Mouse (Mus musculus) embryonic facial prominence, embryonic 13.5 days (tissue): Measurements from ENCODE around the gene Gtf2h4. TPM values are rescaled to one million over a fixed set of nuclear protein-coding genes. Genes with fewer than 3 reads are reported as not detected.

Experiments
- ATAC-seq: fragments of 200-750 bp; cut with Nextera tagmentation; 2 replicates; pipeline ENCODE4 v1.8.0; 2017; ENCODE audit warnings: low read depth; ENCODE audit not compliant: insufficient number of reproducible peaks, insufficient read depth, low FRiP score, low TSS enrichment
- H3K27ac ChIP-seq: fragments of 300-500 bp; sonication (generic); 2 replicates; pipeline ENCODE4 v1.5.1; 2015; ENCODE audit warnings: moderate library complexity, mild to moderate bottlenecking, inconsistent platforms
- H3K27me3 ChIP-seq: fragments of 300-500 bp; sonication (generic); 2 replicates; pipeline ENCODE4 v1.6.1; 2015; ENCODE audit warnings: mild to moderate bottlenecking, inconsistent platforms
- H3K36me3 ChIP-seq: fragments of 300-500 bp; sonication (generic); 2 replicates; pipeline ENCODE4 v1.6.1; 2015; ENCODE audit warnings: mild to moderate bottlenecking, inconsistent platforms
- H3K4me1 ChIP-seq: fragments of 300-500 bp; sonication (generic); 2 replicates; pipeline ENCODE4 v1.6.1; 2015; ENCODE audit warnings: inconsistent platforms
- H3K4me2 ChIP-seq: fragments of 300-500 bp; sonication (generic); 2 replicates; pipeline ENCODE4 v1.6.1; 2015; ENCODE audit warnings: moderate library complexity, mild to moderate bottlenecking, inconsistent platforms
- H3K4me3 ChIP-seq: fragments of 300-500 bp; sonication (generic); 2 replicates; pipeline ENCODE4 v1.5.1; 2015; ENCODE audit warnings: mild to moderate bottlenecking, inconsistent platforms
- H3K9ac ChIP-seq: fragments of 300-500 bp; sonication (generic); 2 replicates; pipeline ENCODE4 v1.6.1; 2015; ENCODE audit warnings: mild to moderate bottlenecking, inconsistent platforms
- H3K9me3 ChIP-seq: fragments of 300-500 bp; sonication (generic); 2 replicates; pipeline ENCODE4 v1.6.1; 2016; ENCODE audit warnings: inconsistent platforms
- WGBS: fragments of 180-500 bp; shearing (Covaris S2); methylation state at CpG from one replicate; pipeline ENCODE4 v1.1.7; 2015; ENCODE audit warnings: mixed read lengths; 5-methylcytosine and 5-hydroxymethylcytosine counted together
- polyA plus RNA-seq: library from polyadenylated mRNA; unstranded; fragments of >200 nt; fragmentation: Nextera tagmentation; extraction: Ambion mirVana; gene quantifications from 2 replicates; pipeline ENCODE4 v1.2.1, GENCODE M21; 2015

The Gtf2h4 gene
- polyA plus RNA-seq, 1 experiment from 2014 or later = 48.6 TPM

DNA sequence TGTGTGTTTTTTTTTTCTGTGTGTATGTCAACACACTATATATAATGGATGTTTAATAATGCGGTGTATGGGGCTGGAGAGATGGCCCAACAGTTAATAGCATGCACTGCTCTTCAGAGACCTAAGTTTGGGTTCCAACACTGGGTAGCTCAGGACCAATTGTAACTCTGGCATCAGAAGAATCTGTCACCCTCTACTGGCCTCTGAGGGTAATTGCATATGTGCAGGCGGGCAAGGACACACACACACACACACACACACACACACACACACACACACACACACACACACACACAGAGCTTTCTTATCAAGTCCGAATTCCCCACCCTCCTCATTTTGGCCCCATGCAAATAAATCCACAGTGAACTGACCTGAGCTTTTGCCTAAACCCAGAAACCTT lies 38.3 kb downstream of the Gtf2h4 start:
- H3K4me1 ChIP-seq = peaks cover 11% of the 10 kb centered on the region; the same call in 1 of the 2 replicates
- H3K9me3 ChIP-seq = no peaks in the 10 kb centered on the region
- H3K27ac ChIP-seq = no peak overlapping the region
- no peak for ATAC-seq
- H3K36me3 ChIP-seq = no peaks in the 10 kb centered on the region
- H3K4me3 ChIP-seq = no peak overlapping the region
- no peaks in the 10 kb centered on the region; the same call in 1 of the 2 replicates for H3K27me3 ChIP-seq
- WGBS = 88% methylated on average over 3 of the region's 3 CpGs
- no peak overlapping the region for H3K9ac ChIP-seq
- H3K4me2 ChIP-seq = no peak overlapping the region; the same call in 1 of the 2 replicates

DNA sequence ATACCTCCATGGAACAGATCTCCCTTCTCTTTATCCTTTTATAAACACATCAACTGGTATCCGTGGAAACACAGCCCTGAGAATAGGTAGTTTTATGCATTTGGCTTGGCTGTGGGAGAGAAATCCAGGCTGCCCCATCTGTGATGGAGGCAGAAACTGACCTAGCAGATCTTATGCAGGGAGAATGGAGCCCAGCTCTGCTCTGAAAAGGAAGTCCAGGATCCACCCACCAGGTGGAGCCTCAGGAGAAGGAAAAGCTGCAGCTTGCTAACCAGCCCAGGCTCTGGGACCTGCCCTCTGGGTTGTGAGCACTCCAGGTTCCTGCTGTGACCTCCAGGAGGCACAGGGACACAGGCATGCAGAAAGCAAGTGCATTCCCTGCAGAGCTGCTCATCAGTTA lies 39.5 kb downstream of the Gtf2h4 start:
- Histone ChIP-seq H3K9me3 (no peaks in the 10 kb centered on the region), H3K27me3 (no peaks in the 10 kb centered on the region; the same call in 1 of the 2 replicates), H3K27ac (no peak overlapping the region), H3K4me2 (no peak overlapping the region), H3K36me3 (no peaks in the 10 kb centered on the region), H3K4me3 (no peak overlapping the region), H3K9ac (no peak overlapping the region), H3K4me1 (peaks cover 6% of the 10 kb centered on the region; the same call in 1 of the 2 replicates)
- ATAC-seq = no peak
- 11% methylated on average over 1 of the region's 1 CpGs for WGBS

DNA sequence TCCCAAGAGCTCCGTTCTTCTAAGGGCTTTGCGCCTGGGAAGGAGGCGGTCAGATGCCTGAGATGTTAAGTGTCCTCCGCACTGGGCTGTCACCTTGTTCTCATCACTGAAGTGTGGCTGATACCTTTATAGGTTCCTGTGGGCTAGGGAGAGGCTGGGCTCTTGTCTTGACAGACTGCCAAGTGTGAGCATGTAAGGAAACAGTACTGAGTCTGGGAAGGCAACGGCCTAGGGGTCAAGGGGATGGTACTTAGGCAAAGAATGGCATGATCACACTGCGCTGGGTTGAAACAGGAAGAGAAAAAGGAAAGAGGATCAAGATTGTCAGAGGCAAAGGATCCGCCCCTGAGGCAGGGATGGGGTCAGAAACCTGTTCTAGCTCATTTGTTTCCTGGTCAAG lies 47.0 kb downstream of the Gtf2h4 start, which contains the start of gene Gm9573:
TSS of gene Gm9573 (minus strand) at position 101 of the 400 bp plus-strand sequence.
- Histone ChIP-seq H3K9ac (no peak within 1 kb of the TSS), H3K36me3 (no peaks in the 10 kb centered on the region), H3K4me2 (no peak within 1 kb of the TSS), H3K27me3 (no peaks in the 10 kb centered on the region), H3K9me3 (no peaks in the 10 kb centered on the region), H3K27ac (no peak within 1 kb of the TSS), H3K4me3 (no peak within 1 kb of the TSS), H3K4me1 (no peaks in the 10 kb centered on the region)
- 80% methylated on average over 7 of the region's 7 CpGs for WGBS
- ATAC-seq = no peak

Other genes starting within 250 kb of the Gtf2h4 start
- 0.28 and 0.55 TPM in 2 replicates for gene H2-Q6, start 248.9 kb downstream of the Gtf2h4 start, polyA plus RNA-seq
- 1.6 and 3.3 TPM in 2 replicates for gene H2-Q7, start 234.6 kb downstream of the Gtf2h4 start, polyA plus RNA-seq
- 0.14 and 5.4 TPM in 2 replicates for gene H2-Q10, start 203.7 kb downstream of the Gtf2h4 start, polyA plus RNA-seq
- gene Pou5f1, start 167.7 kb downstream of the Gtf2h4 start, polyA plus RNA-seq = not detected in 2 replicates
- 74.1 and 78.2 TPM in 2 replicates for gene Tcf19, start 156.9 kb downstream of the Gtf2h4 start, polyA plus RNA-seq
- gene Cchcr1, start 156.6 kb downstream of the Gtf2h4 start, polyA plus RNA-seq = 23.2 and 24.2 TPM in 2 replicates
- 1.5 and 1.9 TPM in 2 replicates for gene Psors1c2, start 140.5 kb downstream of the Gtf2h4 start, polyA plus RNA-seq
- gene Cdsn, start 121.6 kb downstream of the Gtf2h4 start, polyA plus RNA-seq = 0.10 TPM in 1 of 2 replicates, not detected in the other
- gene 2300002M23Rik, start 106.3 kb downstream of the Gtf2h4 start, polyA plus RNA-seq = 0.27 and 0.28 TPM in 2 replicates
- gene Sfta2, start 72.2 kb downstream of the Gtf2h4 start, polyA plus RNA-seq = 0.52 and 0.79 TPM in 2 replicates
- gene Gm9573, start 47.1 kb downstream of the Gtf2h4 start, polyA plus RNA-seq = not detected in 2 replicates
- 0.13 TPM in 1 of 2 replicates, not detected in the other for gene Mucl3, start 30.0 kb downstream of the Gtf2h4 start, polyA plus RNA-seq
- gene Vars2, start 6.1 kb downstream of the Gtf2h4 start, polyA plus RNA-seq = 15.9 and 17.4 TPM in 2 replicates
- 65.8 and 69.4 TPM in 2 replicates for gene Ddr1, start 30.9 kb upstream of the Gtf2h4 start, polyA plus RNA-seq
- 20.1 and 27.7 TPM in 2 replicates for gene Ier3, start 147.9 kb upstream of the Gtf2h4 start, polyA plus RNA-seq
- gene Flot1, start 149.5 kb upstream of the Gtf2h4 start, polyA plus RNA-seq = 61.0 and 67.2 TPM in 2 replicates
- 1,166 and 1,221 TPM in 2 replicates for gene Tubb5, start 164.6 kb upstream of the Gtf2h4 start, polyA plus RNA-seq
- gene Mdc1, start 167.8 kb upstream of the Gtf2h4 start, polyA plus RNA-seq = 15.7 and 21.0 TPM in 2 replicates
- 49.0 and 53.5 TPM in 2 replicates for gene Nrm, start 187.6 kb upstream of the Gtf2h4 start, polyA plus RNA-seq
- gene Ppp1r18, start 191.9 kb upstream of the Gtf2h4 start, polyA plus RNA-seq = 23.7 and 25.4 TPM in 2 replicates
- 40.9 and 53.5 TPM in 2 replicates for gene Dhx16, start 206.1 kb upstream of the Gtf2h4 start, polyA plus RNA-seq
- 24.7 and 30.1 TPM in 2 replicates for gene 2310061I04Rik, start 223.7 kb upstream of the Gtf2h4 start, polyA plus RNA-seq
- gene Atat1, start 236.3 kb upstream of the Gtf2h4 start, polyA plus RNA-seq = 136 and 151 TPM in 2 replicates
- 60.2 and 69.9 TPM in 2 replicates for gene Mrps18b, start 242.7 kb upstream of the Gtf2h4 start, polyA plus RNA-seq
- 40.1 and 44.3 TPM in 2 replicates for gene Ppp1r10, start 242.7 kb upstream of the Gtf2h4 start, polyA plus RNA-seq